Mouse (Mus musculus): ENCODE measurements around the gene Atf2. TPM values are rescaled to one million over a fixed set of nuclear protein-coding genes. Genes with fewer than 3 reads are reported as not detected.

Gene Atf2
- polyA plus RNA-seq, 2 experiments: 8.2 to 13.0 TPM

DNA sequence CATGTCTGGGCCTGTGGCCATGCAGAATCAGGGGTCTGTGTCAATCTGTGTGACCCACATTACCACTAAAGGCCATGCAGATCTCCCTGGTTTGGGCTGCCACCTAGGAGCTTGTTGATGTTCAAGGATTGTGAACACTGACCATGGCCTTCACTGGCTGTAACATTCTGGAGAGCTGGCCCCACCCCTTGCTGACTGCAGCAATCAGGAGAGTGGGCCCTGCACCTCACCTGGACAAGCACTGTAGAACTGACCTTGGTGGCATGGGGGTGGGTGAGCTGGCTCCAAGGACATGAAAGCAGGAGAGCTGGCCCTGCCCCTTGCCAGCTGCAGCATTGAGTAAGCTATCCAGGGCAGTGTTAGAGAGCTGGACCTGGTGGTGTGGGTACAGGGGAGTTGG, 35.3 kb upstream of the Atf2 start:
- Histone ChIP-seq H3K27ac (no peak overlapping the region), H3K9ac (replicated peaks) (no peak overlapping the region), H3K4me3 (ENCODE audit: insufficient read depth in 1 of 2, low read depth in 2 of 2, low read length in 2 of 2) (no peak overlapping the region), H3K4me1 (replicated peaks; ENCODE audit: control insufficient read depth in 2 of 2, insufficient read depth in 2 of 2, low read length in 1 of 2) (no peaks in the 10 kb centered on the region), H3K36me3 (replicated peaks; ENCODE audit: control insufficient read depth, insufficient read depth, low read depth) (no peaks in the 10 kb centered on the region), H3K4me2 (ENCODE audit: low read depth) (no peak overlapping the region), H3K27me3 (ENCODE audit: control insufficient read depth, insufficient read depth, low read length) (no peaks in the 10 kb centered on the region), H3K9me3 (ENCODE audit: control insufficient read depth, low read length) (no peaks in the 10 kb centered on the region)
- no peak for ATAC-seq (ENCODE audit: insufficient read depth)
- DNase-seq (ENCODE audit: low read depth in 3 of 3, low spot score in 3 of 3): no peak
- TF ChIP-seq CTCF (IDR thresholded peaks at IDR 0.05; ENCODE audit: low read depth): no peak
- no peak for TF ChIP-seq EP300 (IDR thresholded peaks at IDR 0.05; ENCODE audit: low read depth)

- DNase-seq (ENCODE audit: low read depth in 3 of 3, low spot score in 3 of 3) (no peak), ATAC-seq (ENCODE audit: insufficient read depth) (no peak)
- no peak overlapping the region for H3K4me2 ChIP-seq (ENCODE audit: low read depth)
- H3K27me3 ChIP-seq (ENCODE audit: control insufficient read depth, insufficient read depth, low read length): no peaks in the 10 kb centered on the region
- H3K36me3 ChIP-seq (replicated peaks; ENCODE audit: control insufficient read depth, insufficient read depth, low read depth): no peaks in the 10 kb centered on the region
- H3K27ac ChIP-seq: no peak overlapping the region
- no peaks in the 10 kb centered on the region for H3K4me1 ChIP-seq (replicated peaks; ENCODE audit: control insufficient read depth in 2 of 2, insufficient read depth in 2 of 2, low read length in 1 of 2)
- 44% methylated on average over 3 of the region's 3 CpGs for whole genome bisulfite sequencing (ENCODE audit: insufficient replicate concordance)
- TF ChIP-seq EP300 (IDR thresholded peaks at IDR 0.05; ENCODE audit: low read depth): no peak
- TF ChIP-seq CTCF (IDR thresholded peaks at IDR 0.05; ENCODE audit: low read depth): no peak
- H3K9me3 ChIP-seq (ENCODE audit: control insufficient read depth, low read length): no peaks in the 10 kb centered on the region
- no peak overlapping the region for H3K4me3 ChIP-seq (ENCODE audit: insufficient read depth in 1 of 2, low read depth in 2 of 2, low read length in 2 of 2)
- no peak overlapping the region for H3K9ac ChIP-seq (replicated peaks)
Observed at GRCm38 (mm10) chr2:73925539-73925938, 33.1 kb upstream of the Atf2 start.

GRCm38 (mm10) chr2:73925089-73925488, 32.6 kb upstream of the Atf2 start:
- Histone ChIP-seq H3K4me3 (ENCODE audit: insufficient read depth in 1 of 2, low read depth in 2 of 2, low read length in 2 of 2) (no peak overlapping the region), H3K27me3 (ENCODE audit: control insufficient read depth, insufficient read depth, low read length) (no peaks in the 10 kb centered on the region), H3K4me1 (replicated peaks; ENCODE audit: control insufficient read depth in 2 of 2, insufficient read depth in 2 of 2, low read length in 1 of 2) (no peaks in the 10 kb centered on the region), H3K9ac (replicated peaks) (no peak overlapping the region), H3K27ac (no peak overlapping the region), H3K36me3 (replicated peaks; ENCODE audit: control insufficient read depth, insufficient read depth, low read depth) (no peaks in the 10 kb centered on the region), H3K9me3 (ENCODE audit: control insufficient read depth, low read length) (no peaks in the 10 kb centered on the region), H3K4me2 (ENCODE audit: low read depth) (no peak overlapping the region)
- no peak for DNase-seq (ENCODE audit: low read depth in 3 of 3, low spot score in 3 of 3)
- 33% methylated on average over 5 of the region's 5 CpGs for WGBS (ENCODE audit: insufficient replicate concordance)
- no peak for ATAC-seq (ENCODE audit: insufficient read depth)
- peak; percentile 31; the same call in 1 of the 2 replicates for TF ChIP-seq CTCF (IDR thresholded peaks at IDR 0.05; ENCODE audit: low read depth)
- TF ChIP-seq EP300 (IDR thresholded peaks at IDR 0.05; ENCODE audit: low read depth): no peak

GRCm38 (mm10) chr2:73919642-73920041, 27.2 kb upstream of the Atf2 start:
- no peak overlapping the region for H3K9ac ChIP-seq (replicated peaks)
- H3K4me3 ChIP-seq (ENCODE audit: insufficient read depth in 1 of 2, low read depth in 2 of 2, low read length in 2 of 2): no peak overlapping the region
- no peaks in the 10 kb centered on the region for H3K4me1 ChIP-seq (replicated peaks; ENCODE audit: control insufficient read depth in 2 of 2, insufficient read depth in 2 of 2, low read length in 1 of 2)
- DNase-seq (ENCODE audit: low read depth in 3 of 3, low spot score in 3 of 3) (no peak), ATAC-seq (ENCODE audit: insufficient read depth) (no peak)
- 62% methylated on average over 7 of the region's 7 CpGs for WGBS (ENCODE audit: insufficient replicate concordance)
- no peaks in the 10 kb centered on the region for H3K36me3 ChIP-seq (replicated peaks; ENCODE audit: control insufficient read depth, insufficient read depth, low read depth)
- TF ChIP-seq CTCF (IDR thresholded peaks at IDR 0.05; ENCODE audit: low read depth) (no peak), EP300 (IDR thresholded peaks at IDR 0.05; ENCODE audit: low read depth) (no peak)
- no peaks in the 10 kb centered on the region for H3K9me3 ChIP-seq (ENCODE audit: control insufficient read depth, low read length)
- H3K27ac ChIP-seq: no peak overlapping the region
- no peak overlapping the region for H3K4me2 ChIP-seq (ENCODE audit: low read depth)
- no peaks in the 10 kb centered on the region for H3K27me3 ChIP-seq (ENCODE audit: control insufficient read depth, insufficient read depth, low read length)

- ATAC-seq (ENCODE audit: insufficient read depth) (no peak), DNase-seq (ENCODE audit: low read depth in 3 of 3, low spot score in 3 of 3) (no peak)
- Histone ChIP-seq H3K9ac (replicated peaks) (no peak overlapping the region), H3K36me3 (replicated peaks; ENCODE audit: control insufficient read depth, insufficient read depth, low read depth) (peaks cover 24% of the 10 kb centered on the region), H3K27ac (no peak overlapping the region), H3K4me2 (ENCODE audit: low read depth) (peak overlapping the region; percentile 87), H3K27me3 (ENCODE audit: control insufficient read depth, insufficient read depth, low read length) (no peaks in the 10 kb centered on the region), H3K4me3 (ENCODE audit: insufficient read depth in 1 of 2, low read depth in 2 of 2, low read length in 2 of 2) (peak overlapping the region in 1 of 2 experiments; percentile 24; a peak in 2 of 4 replicates), H3K4me1 (replicated peaks; ENCODE audit: control insufficient read depth in 2 of 2, insufficient read depth in 2 of 2, low read length in 1 of 2) (peaks cover 9% of the 10 kb centered on the region in 2 experiments), H3K9me3 (ENCODE audit: control insufficient read depth, low read length) (no peaks in the 10 kb centered on the region)
- 20% methylated on average over 3 of the region's 3 CpGs for WGBS (ENCODE audit: insufficient replicate concordance)
- no peak for TF ChIP-seq CTCF (IDR thresholded peaks at IDR 0.05; ENCODE audit: low read depth)
- no peak for TF ChIP-seq EP300 (IDR thresholded peaks at IDR 0.05; ENCODE audit: low read depth)
Observed at GRCm38 (mm10) chr2:73912264-73912663, 19.8 kb upstream of the Atf2 start.
